Mouse (Mus musculus) liver, embryonic 14.5 days (tissue): ENCODE measurements around the gene Kng2.

ENCODE experiments used
- CTCF ChIP-seq: IDR thresholded peaks from 2 replicates; pipeline ENCODE4 v1.5.1; 2016; ENCODE audit warnings: antibody characterized with exemption, low read depth, control low read depth
- EP300 ChIP-seq: IDR thresholded peaks from 2 replicates; pipeline ENCODE4 v1.6.1; 2016; ENCODE audit warnings: antibody characterized with exemption, low read depth

- TF ChIP-seq EP300 (no peak), CTCF (no peak)
Measured at GRCm38 (mm10) chr16:22956085-22956439, 73.2 kb downstream of the Kng2 start.
